Mouse (Mus musculus) bone marrow macrophage, adult 2 months (primary cell): Measurements from ENCODE around the gene Rimklb. TPM values are rescaled to one million over a fixed set of nuclear protein-coding genes. Genes with fewer than 3 reads are reported as not detected.

Experiments used
- H3K27ac ChIP-seq: 2 replicates; pipeline ENCODE4 v1.5.1; 2012; ENCODE audit warnings: low read depth, low read length; ENCODE audit not compliant: insufficient read depth
- H3K4me1 ChIP-seq: 2 replicates; pipeline ENCODE4 v1.6.1; 2012; ENCODE audit warnings: low read length; ENCODE audit not compliant: control insufficient read depth, insufficient read depth
- H3K4me3 ChIP-seq: 2 replicates; pipeline ENCODE4 v1.5.1; 2012; ENCODE audit warnings: mild to moderate bottlenecking, low read length, moderate library complexity; ENCODE audit not compliant: insufficient read depth
- CTCF ChIP-seq: IDR thresholded peaks from 2 replicates; pipeline ENCODE4 v1.5.1; 2012; ENCODE audit warnings: low read depth, mild to moderate bottlenecking, low read length, moderate library complexity
- POLR2A ChIP-seq: IDR thresholded peaks from 2 replicates; pipeline ENCODE4 v1.6.1; 2012; ENCODE audit warnings: mild to moderate bottlenecking, low read depth, low read length, borderline replicate concordance
- polyA plus RNA-seq: library from polyadenylated mRNA; stranded (reverse); fragments of >200 nt; gene quantifications from 2 replicates; pipeline ENCODE4 v1.2.4, GENCODE M21; 2012; ENCODE audit not compliant: missing spikeins, insufficient read depth, insufficient read length

The Rimklb gene
- polyA plus RNA-seq, 1 experiment, result not detected

DNA sequence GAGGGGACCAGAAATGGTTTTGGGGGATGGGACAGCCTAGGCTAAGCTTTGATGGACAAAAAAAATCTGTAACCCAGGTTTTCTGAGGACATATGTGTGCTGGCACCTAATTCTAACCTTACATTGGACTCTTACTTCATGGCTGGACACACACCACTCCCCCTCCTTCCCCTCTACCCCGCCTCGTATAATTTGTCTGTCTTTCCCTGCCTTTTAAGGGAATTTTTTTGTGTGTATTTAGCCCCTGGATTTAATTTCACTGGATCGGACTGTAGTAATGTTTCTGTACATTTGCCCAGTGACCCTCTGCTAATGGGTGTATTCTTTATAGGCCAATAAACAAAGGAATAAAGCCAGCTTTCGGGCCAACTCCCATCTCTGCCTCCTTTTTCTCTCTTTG, 6.5 kb upstream of the Rimklb start:
- H3K4me3 ChIP-seq, result no peak overlapping the region
- TF ChIP-seq POLR2A (no peak), CTCF (no peak)
- no peaks in the 10 kb centered on the region for H3K4me1 ChIP-seq
- H3K27ac ChIP-seq, result no peak overlapping the region

DNA sequence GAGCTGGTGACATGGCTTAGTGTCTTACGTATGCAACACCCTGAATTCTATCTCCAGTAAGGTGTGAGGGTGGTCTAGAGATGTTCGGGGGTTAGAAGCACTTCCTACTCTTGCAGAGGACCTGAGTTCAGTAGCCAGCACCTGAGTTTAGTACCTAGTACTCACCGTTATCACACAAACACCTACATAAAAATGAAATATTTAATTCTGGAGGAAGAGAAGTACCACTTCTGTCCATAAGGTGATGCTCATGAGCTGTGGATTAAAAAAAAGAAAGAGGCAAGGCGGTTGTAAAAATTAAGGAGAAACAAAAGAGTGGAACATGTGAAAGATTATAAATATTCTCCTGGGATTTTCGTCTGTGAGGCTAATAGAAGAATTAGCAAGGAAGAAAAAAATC, 2.1 kb downstream of the Rimklb start:
- TF ChIP-seq CTCF (no peak), POLR2A (no peak)

DNA sequence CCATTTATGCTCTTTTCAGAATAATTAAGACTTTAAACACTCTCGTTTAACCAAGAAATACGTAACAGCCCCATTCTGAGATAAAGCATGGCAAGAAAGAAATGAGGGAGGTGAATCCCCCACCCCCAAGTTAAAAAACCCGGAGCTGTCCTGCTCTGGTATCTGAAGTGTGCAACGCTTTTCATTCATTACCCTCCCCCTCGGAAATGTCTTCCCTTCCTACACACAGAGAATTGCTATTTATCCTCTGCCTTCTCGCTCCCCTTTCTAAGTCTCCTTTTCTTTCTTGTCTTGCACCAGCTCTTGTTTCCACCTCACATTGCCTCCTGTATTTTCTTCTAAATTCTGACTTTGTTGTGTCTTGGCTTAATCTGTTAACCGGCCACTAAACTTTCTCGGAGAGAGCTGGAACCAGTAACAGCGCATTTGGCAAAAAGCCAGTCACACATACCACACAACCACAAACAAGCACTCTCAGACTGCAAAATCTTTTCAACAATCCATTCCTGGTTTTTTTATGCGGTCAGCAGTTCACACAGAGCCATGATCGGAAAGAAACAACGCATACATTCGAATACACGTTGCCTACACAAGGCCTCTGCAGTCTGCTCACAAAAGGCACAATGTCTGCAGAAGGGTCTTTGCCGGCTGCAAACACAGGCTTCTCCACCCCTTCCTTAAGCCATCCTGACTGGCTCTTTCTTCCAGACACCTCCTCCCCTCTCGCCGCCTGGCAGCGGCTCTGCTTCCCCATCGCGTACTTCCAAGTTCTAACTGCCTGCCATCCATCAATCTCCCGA, 3.3 kb downstream of the Rimklb start:
- H3K4me1 ChIP-seq, result peaks cover 6% of the 10 kb centered on the region
- H3K4me3 ChIP-seq, result peak overlapping the region; percentile 19; the same call in 1 of the 2 replicates
- no peak overlapping the region for H3K27ac ChIP-seq
- no peak for TF ChIP-seq CTCF
- no peak for TF ChIP-seq POLR2A

More for the DNA sequence above, 2.1 kb downstream of the Rimklb start:
- Histone ChIP-seq H3K27ac (no peak overlapping the region), H3K4me1 (peaks cover 6% of the 10 kb centered on the region), H3K4me3 (no peak overlapping the region)

DNA sequence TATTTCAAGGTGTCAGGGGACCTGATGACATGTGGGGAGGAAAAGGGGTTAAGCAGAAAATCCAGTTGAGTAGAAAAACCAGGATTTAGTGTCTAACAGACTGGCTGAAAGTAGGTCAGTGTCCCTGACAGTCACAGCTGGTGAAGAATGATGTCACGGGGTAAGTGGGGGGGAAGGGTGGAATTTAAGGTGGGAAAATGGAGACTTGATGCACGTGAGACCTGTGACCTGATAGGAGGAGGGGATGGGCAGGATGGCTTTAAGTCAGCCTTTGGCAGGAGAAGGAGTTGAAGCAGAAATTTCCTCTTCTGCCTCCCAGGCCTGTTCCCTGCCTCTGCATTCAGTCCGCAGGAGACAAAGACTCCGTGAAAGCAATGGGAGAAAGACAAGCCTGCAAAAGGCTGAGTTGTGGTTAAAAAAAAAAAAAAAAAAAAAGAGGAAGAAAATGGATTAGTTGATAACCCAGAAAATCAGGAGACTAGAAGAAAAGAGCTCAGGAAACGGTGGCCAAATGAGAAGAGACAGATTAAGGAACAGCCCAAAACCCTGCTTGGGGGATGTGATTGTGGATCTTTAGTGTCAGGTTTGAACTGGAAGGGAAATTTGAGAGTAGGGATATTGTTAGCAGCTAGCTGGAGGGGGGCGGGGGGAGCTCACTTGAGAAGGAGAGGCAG, 4.6 kb downstream of the Rimklb start:
- H3K4me3 ChIP-seq, result no peak overlapping the region
- H3K27ac ChIP-seq, result no peak overlapping the region
- peaks cover 6% of the 10 kb centered on the region for H3K4me1 ChIP-seq
- TF ChIP-seq POLR2A (no peak), CTCF (no peak)

DNA sequence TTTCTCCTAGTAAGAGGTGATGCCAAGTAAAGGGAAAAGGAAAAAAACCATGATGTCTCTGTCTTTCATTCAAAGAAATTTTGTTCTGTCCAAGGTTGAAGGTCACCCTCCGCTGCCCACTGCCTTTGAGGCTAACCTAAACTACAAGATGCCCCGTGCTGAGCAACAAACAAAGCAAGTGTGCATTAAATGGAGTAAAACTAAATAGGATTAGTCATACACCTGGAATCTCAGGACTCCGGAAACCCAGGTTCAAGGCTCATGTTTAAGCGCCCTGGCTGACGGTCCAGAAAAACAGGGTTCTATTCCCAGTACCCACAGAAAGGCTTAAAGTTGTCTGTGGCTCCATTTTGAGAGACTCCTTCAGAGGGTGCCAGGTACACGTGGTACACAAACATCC, 6.1 kb downstream of the Rimklb start:
- Histone ChIP-seq H3K4me3 (no peak overlapping the region), H3K27ac (no peak overlapping the region), H3K4me1 (peaks cover 6% of the 10 kb centered on the region)
- TF ChIP-seq POLR2A, result no peak
- no peak for TF ChIP-seq CTCF

DNA sequence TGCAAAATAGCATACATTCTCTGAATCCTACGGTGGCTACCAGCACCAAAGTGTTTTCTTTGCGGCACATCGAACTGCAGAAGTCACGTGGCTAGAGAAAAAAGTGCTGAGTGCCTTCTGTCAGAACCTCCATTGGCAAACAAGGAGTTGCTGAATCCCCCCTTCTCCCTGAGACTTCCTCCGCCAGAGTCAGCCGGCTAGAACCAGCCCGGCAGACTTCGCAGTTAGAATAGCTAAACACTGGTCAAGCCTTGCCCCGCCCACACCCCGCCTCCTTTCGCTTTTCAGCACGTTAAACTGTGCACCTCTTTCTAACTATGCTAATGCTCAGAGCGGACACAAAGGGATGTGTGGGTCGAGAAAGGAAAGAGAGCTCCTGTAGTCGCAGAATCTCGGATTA, 7.0 kb downstream of the Rimklb start:
- Histone ChIP-seq H3K4me1 (peaks cover 6% of the 10 kb centered on the region), H3K4me3 (peak overlapping the region; percentile 58), H3K27ac (no peak overlapping the region)
- no peak for TF ChIP-seq CTCF
- no peak for TF ChIP-seq POLR2A

DNA sequence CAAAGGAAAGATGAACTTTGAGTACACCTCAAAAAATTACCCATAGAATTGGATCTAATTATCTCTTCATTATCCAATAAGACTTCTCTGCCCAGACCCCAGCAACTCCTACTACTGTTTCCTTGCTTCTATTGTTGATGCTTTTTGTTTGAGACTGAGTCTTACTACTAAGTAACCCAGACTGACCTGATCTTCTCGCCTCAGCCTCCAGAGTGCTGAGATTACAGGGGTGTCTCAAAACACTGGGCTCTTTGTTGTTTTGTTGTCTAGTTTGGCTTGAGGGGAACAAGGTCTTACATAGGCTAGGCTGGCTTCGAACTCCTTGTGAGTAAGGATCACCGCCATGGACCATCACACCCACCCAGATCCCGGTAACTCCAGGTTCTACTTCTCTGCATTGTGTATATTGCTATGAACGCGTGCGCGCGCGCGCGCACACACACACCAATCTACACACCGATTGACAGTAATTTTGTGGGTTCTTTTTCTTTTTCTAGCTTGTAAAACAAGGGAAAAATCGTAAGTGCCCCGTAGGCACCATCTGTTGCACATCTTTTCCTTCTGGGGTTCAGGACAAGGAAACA, 7.5 kb downstream of the Rimklb start:
- Histone ChIP-seq H3K4me1 (peaks cover 6% of the 10 kb centered on the region), H3K27ac (no peak overlapping the region), H3K4me3 (peak overlapping the region; percentile 58)
- TF ChIP-seq POLR2A, result no peak
- no peak for TF ChIP-seq CTCF

DNA sequence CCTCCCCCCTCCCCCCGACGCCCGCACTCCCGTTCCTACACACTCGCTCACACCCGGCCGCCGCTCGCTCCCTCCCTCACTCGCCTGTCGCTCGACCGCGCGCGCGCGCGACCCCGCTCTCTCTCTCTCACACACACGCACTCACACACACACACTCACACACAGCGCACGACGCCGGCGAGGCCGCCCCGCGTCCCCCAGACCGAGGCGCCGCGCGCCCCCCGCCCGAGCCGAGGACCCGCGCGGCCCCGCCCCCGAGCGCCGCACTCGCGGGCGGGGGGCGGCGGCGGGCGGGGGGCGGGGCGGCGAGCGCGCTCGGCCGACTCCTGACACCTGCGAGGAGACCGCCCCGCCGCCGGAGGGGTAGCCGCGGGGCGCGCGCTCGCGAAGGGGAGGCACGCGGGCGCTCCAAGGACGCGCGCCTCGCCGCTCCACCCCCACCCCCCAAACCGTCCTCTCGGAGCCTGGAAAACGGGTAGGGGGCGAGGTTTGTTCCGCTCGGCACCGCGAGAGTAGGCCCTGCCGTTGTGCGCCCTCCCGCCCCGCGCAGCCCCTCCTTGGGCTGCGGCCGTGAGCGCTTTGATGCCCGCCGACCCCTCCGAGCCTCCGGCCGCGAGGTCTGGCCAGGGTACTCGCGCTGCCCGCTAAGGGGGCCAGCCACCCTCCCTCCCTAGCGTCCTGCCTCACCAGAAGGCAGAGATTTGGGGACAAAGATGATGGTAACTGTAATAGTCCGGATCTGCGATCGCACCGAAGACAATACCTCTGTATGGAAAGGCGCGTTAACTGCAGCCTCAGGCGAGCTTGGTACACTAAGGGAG, 12.1 kb downstream of the Rimklb start:
- Histone ChIP-seq H3K4me3 (peak overlapping the region; percentile 60), H3K27ac (no peak overlapping the region), H3K4me1 (no peaks in the 10 kb centered on the region)
- TF ChIP-seq CTCF, result no peak
- no peak for TF ChIP-seq POLR2A

DNA sequence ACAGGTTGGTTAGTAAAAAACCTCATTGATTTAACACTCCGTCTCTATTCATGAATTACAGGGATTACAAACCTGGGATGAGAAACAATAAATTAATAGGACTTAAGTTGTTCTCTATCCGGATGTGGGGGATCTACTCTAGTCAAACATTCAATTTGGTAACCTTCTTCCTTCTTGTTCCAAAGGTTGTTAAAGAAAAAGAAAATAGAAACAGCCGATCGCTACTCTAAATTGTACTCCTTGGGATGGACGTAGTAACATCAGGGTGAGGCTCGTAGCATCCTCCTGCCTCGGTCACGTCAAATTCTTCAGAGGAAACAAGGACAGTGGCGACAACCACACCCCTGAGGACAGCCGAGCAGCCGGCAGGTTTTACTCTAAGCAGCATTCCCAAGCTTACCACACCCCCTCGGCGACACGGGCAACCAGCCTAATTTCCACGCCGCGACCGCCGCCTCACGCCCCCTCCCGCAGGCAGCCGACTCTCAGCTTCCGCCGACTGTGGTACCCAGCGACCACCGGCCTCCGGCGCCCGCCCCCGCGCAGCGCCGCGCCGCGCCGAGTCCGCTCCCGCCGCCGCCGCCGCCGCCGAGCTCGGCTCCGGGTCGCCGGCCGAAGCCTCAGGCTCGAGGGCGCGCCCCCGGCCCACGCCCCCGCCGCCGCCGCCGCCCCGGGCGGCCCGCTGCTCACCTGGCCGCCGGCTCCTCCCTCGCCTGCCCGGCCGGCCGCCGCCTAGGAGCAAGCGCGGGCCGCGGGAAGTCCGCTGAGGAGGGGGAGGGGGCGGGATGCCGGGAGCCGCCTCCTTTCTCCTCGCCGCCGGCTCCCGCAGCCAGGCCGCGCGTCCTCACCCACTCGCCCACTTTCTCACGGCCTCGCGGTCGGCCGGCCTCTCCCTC, 12.9 kb downstream of the Rimklb start:
- H3K4me3 ChIP-seq, result peak overlapping the region; percentile 60

More for the DNA sequence above, 12.9 kb downstream of the Rimklb start:
- no peak overlapping the region for H3K27ac ChIP-seq
- H3K4me1 ChIP-seq, result no peaks in the 10 kb centered on the region
- TF ChIP-seq POLR2A (no peak), CTCF (no peak)
